Mouse (Mus musculus): ENCODE results near the gene Ssr2.

Gene Ssr2

GRCm38 (mm10) chr3:88575540-88575939 is at the start of gene Ssr2:
Gene Ssr2, plus strand, starts transcription at chr3:88575876.
- in situ Hi-C loops (cut with MboI, MseI), result no loop called here

GRCm38 (mm10) chr3:88526157-88527131 is 49.2 kb upstream of the Ssr2 start:
- in situ Hi-C loops (cut with MboI, MseI), result no loop called here

GRCm38 (mm10) chr3:88527565-88527964 is 48.1 kb upstream of the Ssr2 start:
- in situ Hi-C loops (cut with MboI, MseI), result no loop called here

GRCm38 (mm10) chr3:88528646-88529045 is 47.0 kb upstream of the Ssr2 start:
- in situ Hi-C loops (cut with MboI, MseI), result no loop called here

GRCm38 (mm10) chr3:88529204-88530000 is 46.3 kb upstream of the Ssr2 start:
- in situ Hi-C loops (cut with MboI, MseI), result no loop called here

GRCm38 (mm10) chr3:88530082-88530864 is 45.4 kb upstream of the Ssr2 start:
- in situ Hi-C loops (cut with MboI, MseI), result no loop called here

GRCm38 (mm10) chr3:88531348-88532298 is 44.1 kb upstream of the Ssr2 start:
- in situ Hi-C loops (cut with MboI, MseI), result no loop called here

GRCm38 (mm10) chr3:88532299-88532674 is 43.4 kb upstream of the Ssr2 start, which contains the start of gene Mex3a:
Gene Mex3a, plus strand, starts transcription at chr3:88532395.
- in situ Hi-C loops (cut with MboI, MseI), result no loop called here

- in situ Hi-C loops (cut with MboI, MseI), result no loop called here
Observed at GRCm38 (mm10) chr3:88532689-88533511, 42.8 kb upstream of the Ssr2 start.

GRCm38 (mm10) chr3:88533706-88534105 is 42.0 kb upstream of the Ssr2 start:
- in situ Hi-C loops (cut with MboI, MseI), result no loop called here

- in situ Hi-C loops (cut with MboI, MseI), result no loop called here
Observed at GRCm38 (mm10) chr3:88535005-88535404, 40.7 kb upstream of the Ssr2 start.

- in situ Hi-C loops (cut with MboI, MseI), result no loop called here
Observed at GRCm38 (mm10) chr3:88535527-88535926, 40.1 kb upstream of the Ssr2 start.

GRCm38 (mm10) chr3:88536103-88536930 is 39.4 kb upstream of the Ssr2 start:
- in situ Hi-C loops (cut with MboI, MseI), result no loop called here

GRCm38 (mm10) chr3:88537146-88537545 is 38.5 kb upstream of the Ssr2 start:
- in situ Hi-C loops (cut with MboI, MseI), result no loop called here

GRCm38 (mm10) chr3:88538271-88539145 is 37.2 kb upstream of the Ssr2 start:
- in situ Hi-C loops (cut with MboI, MseI), result no loop called here

GRCm38 (mm10) chr3:88539397-88539796 is 36.3 kb upstream of the Ssr2 start:
- in situ Hi-C loops (cut with MboI, MseI), result no loop called here

- in situ Hi-C loops (cut with MboI, MseI), result no loop called here
Observed at GRCm38 (mm10) chr3:88540085-88540484, 35.6 kb upstream of the Ssr2 start.
